Mouse (Mus musculus) forebrain, embryonic 14.5 days (tissue): ENCODE data around the gene Reep6. TPM values are rescaled to one million over a fixed set of nuclear protein-coding genes. Genes with fewer than 3 reads are reported as not detected.

Experiments
- ATAC-seq: fragments of 200-750 bp; cut with Nextera tagmentation; 2 replicates; pipeline ENCODE4 v1.8.0; 2017; ENCODE audit warnings: mild to moderate bottlenecking, moderate library complexity
- DNase-seq: peaks from one replicate; pipeline ENCODE4 v3.0.0-alpha.2; 2015; ENCODE audit warnings: low spot score
- H3K27ac ChIP-seq: fragments of 300-500 bp; sonication (generic); 2 replicates; pipeline ENCODE4 v1.5.1; 2014; ENCODE audit warnings: low read depth, mild to moderate bottlenecking, control low read depth, low read length, moderate library complexity
- H3K27me3 ChIP-seq: fragments of 300-500 bp; sonication (generic); replicated peaks from 2 replicates; pipeline ENCODE4 v1.6.1; 2014; ENCODE audit warnings: low read length, control low read depth, mixed read lengths; ENCODE audit not compliant: control insufficient read depth, insufficient read depth
- H3K36me3 ChIP-seq: fragments of 300-500 bp; sonication (generic); 2 replicates; pipeline ENCODE4 v1.6.1; 2014; ENCODE audit warnings: low read length, control low read depth; ENCODE audit not compliant: control insufficient read depth, insufficient read depth
- H3K4me1 ChIP-seq: fragments of 300-500 bp; sonication (generic); 2 replicates; pipeline ENCODE4 v1.6.1; 2014; ENCODE audit warnings: antibody characterized with exemption, low read length, control low read depth; ENCODE audit not compliant: control insufficient read depth, insufficient read depth
- H3K4me2 ChIP-seq: fragments of 300-500 bp; sonication (generic); 2 replicates; pipeline ENCODE4 v1.6.1; 2014; ENCODE audit warnings: mild to moderate bottlenecking, control low read depth, low read length
- H3K4me3 ChIP-seq: fragments of 300-500 bp; sonication (generic); 2 replicates; pipeline ENCODE4 v1.5.1; 2014; ENCODE audit warnings: low read depth, low read length, control low read depth
- H3K9ac ChIP-seq: fragments of 300-500 bp; sonication (generic); 2 replicates; pipeline ENCODE4 v1.6.1; 2014; ENCODE audit warnings: mild to moderate bottlenecking, low read length, control low read depth, moderate library complexity
- H3K9me3 ChIP-seq: fragments of 300-500 bp; sonication (generic); replicated peaks from 2 replicates; pipeline ENCODE4 v1.6.1; 2016; ENCODE audit warnings: low read length, control low read depth, mixed read lengths; ENCODE audit not compliant: control insufficient read depth
- WGBS: fragments of 180-500 bp; shearing (Covaris S2); extraction: QIAGEN DNeasy Blood & Tissue Kit; methylation state at CpG from one replicate; pipeline ENCODE4 v1.1.7; 2014; 5-methylcytosine and 5-hydroxymethylcytosine counted together
- polyA plus RNA-seq: library from polyadenylated mRNA; unstranded; fragments of >200 nt; fragmentation: Nextera tagmentation; extraction: Ambion mirVana; gene quantifications from 2 replicates; pipeline ENCODE4 v1.2.1, GENCODE M21; 2014

Reep6 gene
- polyA plus RNA-seq, 1 experiment from 2014 or later = 2.3 TPM

DNA sequence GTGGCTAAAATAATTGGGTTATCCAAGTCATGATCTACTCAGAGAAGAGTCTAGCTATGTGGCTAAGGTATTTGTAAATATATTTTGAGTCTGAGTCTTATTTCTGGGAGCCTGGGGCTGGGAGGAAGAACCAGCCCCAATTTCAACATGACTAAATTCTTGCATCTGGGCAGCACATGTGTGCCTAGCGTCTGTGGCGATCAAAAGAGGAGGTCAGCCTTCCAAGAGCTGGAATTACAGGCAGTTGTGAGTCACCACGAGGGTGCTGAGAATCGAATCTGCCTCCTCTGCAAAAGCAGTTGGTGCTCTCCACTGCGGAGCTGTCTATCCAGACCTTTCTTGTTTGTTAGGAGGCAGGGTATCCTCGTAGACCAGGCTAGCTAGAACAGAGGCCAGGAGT lies 36.0 kb downstream of the Reep6 start:
- H3K27ac ChIP-seq = no peak overlapping the region
- H3K4me3 ChIP-seq = no peak overlapping the region
- peaks cover 2% of the 10 kb centered on the region; the same call in 1 of the 2 replicates for H3K4me1 ChIP-seq
- no peaks in the 10 kb centered on the region for H3K36me3 ChIP-seq
- no peak overlapping the region for H3K9ac ChIP-seq
- ATAC-seq (no peak), DNase-seq (no peak)
- H3K27me3 ChIP-seq = no peaks in the 10 kb centered on the region
- no peak overlapping the region for H3K4me2 ChIP-seq
- 69% methylated on average over 6 of the region's 6 CpGs for WGBS
- no peaks in the 10 kb centered on the region for H3K9me3 ChIP-seq

DNA sequence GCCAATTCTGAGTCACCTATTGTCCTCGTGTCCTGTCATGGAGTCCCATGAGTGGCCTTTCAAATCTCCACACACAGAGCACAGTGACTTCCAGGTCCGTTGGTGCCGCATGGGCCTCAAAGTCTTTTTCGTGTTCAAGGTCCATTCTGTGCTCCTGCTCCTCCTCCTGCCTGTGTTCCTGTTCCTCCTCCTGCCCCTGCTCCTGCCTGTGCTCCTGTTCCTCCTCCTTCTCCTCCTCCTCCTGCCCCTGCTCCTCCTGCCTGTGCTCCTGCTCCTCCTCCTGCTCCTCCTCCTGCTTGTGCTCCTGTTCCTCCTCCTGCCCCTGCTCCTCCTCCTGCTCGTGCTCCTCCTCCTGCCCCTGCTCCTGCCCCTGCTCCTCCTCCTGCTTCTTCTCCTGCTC lies 38.2 kb downstream of the Reep6 start:
- Histone ChIP-seq H3K4me3 (no peak overlapping the region), H3K4me2 (no peak overlapping the region), H3K4me1 (peaks cover 8% of the 10 kb centered on the region; the same call in 1 of the 2 replicates), H3K27me3 (no peaks in the 10 kb centered on the region), H3K9ac (no peak overlapping the region), H3K9me3 (no peaks in the 10 kb centered on the region), H3K27ac (no peak overlapping the region), H3K36me3 (no peaks in the 10 kb centered on the region)
- DNase-seq = no peak
- 52% methylated on average over 5 of the region's 5 CpGs for WGBS
- no peak for ATAC-seq

DNA sequence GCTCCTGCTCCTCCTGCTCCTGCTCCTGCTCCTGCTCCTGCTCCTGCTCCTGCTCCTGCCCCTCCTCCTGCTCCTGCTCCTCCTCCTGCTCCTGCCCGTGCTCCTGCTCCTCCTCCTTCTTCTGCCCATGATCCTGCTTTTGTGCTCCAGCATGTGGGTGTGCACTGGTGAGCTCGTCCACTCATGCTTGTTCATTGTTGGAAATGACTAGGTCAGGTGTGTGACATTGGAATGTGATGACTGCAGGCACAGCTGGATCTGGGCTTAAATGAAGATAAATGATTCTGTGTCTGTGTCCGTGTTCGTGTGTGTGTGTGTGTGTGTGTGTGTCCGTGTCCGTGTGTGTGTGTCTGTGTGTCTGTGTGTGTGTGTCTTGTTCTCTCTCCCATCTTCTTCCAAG lies 38.6 kb downstream of the Reep6 start:
- Histone ChIP-seq H3K27me3 (no peaks in the 10 kb centered on the region), H3K27ac (no peak overlapping the region), H3K4me3 (no peak overlapping the region), H3K36me3 (no peaks in the 10 kb centered on the region), H3K4me2 (no peak overlapping the region), H3K9ac (no peak overlapping the region), H3K4me1 (peaks cover 8% of the 10 kb centered on the region; the same call in 1 of the 2 replicates), H3K9me3 (no peaks in the 10 kb centered on the region)
- ATAC-seq (no peak), DNase-seq (no peak)
- WGBS = 89% methylated on average over 6 of the region's 6 CpGs

DNA sequence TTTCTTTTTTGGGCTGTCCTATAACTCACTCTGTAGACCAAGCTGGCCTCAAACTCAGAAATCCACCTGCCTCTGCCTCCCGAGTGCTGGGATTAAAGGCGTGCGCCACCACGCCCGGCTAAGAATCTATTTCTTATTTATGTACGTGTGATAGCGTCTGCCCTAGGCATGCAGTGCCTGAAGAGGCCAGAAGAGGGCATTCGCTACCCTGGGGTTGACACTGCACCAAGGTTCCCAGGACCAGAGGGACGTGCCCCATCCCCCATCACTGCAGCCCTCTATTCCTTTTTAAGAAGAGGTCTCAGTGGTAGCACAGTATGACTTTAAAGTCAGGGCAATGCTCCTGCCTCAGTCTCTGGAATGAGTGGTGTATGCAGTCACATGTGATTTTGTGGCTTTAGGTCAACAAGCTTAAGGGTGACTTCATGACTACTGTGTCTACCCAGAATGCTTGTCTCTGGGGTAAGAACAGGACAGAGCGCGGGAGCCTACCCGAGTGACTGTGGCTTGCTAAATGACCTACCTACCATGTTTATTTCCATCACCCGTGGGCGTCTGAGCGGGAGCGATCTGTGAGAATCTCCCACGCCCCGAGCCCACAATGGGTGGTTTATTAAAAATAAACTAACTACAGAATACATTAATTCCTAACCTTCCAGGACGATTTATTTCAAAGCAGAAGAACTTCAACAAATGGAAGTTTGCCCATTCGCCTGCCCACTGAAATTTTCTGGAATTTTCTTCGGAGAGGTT lies 40.4 kb downstream of the Reep6 start:
- Histone ChIP-seq H3K9ac (no peak overlapping the region), H3K4me1 (0 out of 2 replicates have a peak, but pooled peaks cover 6% of the 10 kb centered on the region), H3K36me3 (no peaks in the 10 kb centered on the region), H3K4me3 (no peak overlapping the region), H3K27ac (no peak overlapping the region), H3K27me3 (no peaks in the 10 kb centered on the region), H3K4me2 (no peak overlapping the region), H3K9me3 (no peaks in the 10 kb centered on the region)
- WGBS = 86% methylated on average over 21 of the region's 21 CpGs
- ATAC-seq (no peak), DNase-seq (no peak)

DNA sequence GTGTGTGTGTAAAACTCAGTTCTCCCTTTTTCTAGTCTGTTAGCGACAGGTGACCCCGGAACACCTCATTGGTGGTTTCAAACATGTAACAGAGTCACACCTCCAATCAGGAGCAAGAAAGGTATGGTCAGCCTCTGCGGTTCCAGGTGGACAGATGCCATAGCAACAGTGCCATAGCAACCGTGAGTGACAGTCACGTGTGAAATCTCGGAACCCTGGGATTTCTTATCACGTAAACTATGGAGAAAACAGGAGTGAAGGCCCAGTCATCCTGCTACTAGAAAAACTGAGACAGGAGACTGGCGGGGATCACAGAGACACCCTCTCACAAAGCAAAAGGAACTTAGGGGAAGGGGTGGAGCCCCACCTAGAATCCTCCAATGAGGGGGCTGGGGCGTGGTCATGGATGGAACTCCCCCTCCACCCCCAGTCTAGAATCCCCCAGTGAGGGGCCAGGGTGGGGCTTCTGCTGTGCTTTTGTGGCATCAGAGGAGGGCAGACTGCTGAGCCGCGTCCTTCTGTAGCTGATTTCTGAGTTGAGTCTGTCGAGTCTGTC lies 41.7 kb downstream of the Reep6 start:
- H3K27me3 ChIP-seq = no peaks in the 10 kb centered on the region
- peak overlapping the region; percentile 24 for H3K4me2 ChIP-seq
- no peaks in the 10 kb centered on the region for H3K36me3 ChIP-seq
- 3% methylated on average over 12 of the region's 12 CpGs for WGBS
- ATAC-seq = peak; percentile 82
- H3K4me3 ChIP-seq = no peak overlapping the region; the same call in 1 of the 2 replicates
- 0 out of 2 replicates have a peak, but pooled peaks cover 6% of the 10 kb centered on the region for H3K4me1 ChIP-seq
- peak; percentile 84 for DNase-seq
- peak overlapping the region; percentile 1; the same call in 1 of the 2 replicates for H3K9ac ChIP-seq
- no peak overlapping the region for H3K27ac ChIP-seq
- no peaks in the 10 kb centered on the region for H3K9me3 ChIP-seq

DNA sequence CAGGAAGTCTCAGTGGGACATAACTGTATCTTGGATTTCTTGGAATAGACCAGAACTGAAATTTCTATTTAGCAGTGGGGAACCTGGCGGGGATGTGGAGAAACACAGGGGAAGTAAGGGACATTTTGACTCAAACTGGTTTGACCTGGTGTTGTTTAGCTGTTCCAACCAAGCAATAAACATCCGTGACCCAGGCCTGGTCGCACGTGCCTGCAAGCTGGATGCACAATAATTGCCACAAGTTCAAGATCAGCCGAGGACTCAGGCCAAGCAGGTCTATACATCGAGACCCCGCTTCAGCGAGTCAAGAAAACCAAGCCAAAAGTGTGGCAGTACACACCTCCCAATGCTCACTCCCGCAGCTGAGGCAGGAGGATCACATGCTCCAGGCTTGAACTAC lies 42.2 kb downstream of the Reep6 start:
- Histone ChIP-seq H3K9ac (peak overlapping the region; percentile 1; the same call in 1 of the 2 replicates), H3K4me1 (0 out of 2 replicates have a peak, but pooled peaks cover 6% of the 10 kb centered on the region), H3K9me3 (no peaks in the 10 kb centered on the region), H3K27ac (no peak overlapping the region), H3K4me2 (peak overlapping the region; percentile 24), H3K4me3 (no peak overlapping the region), H3K36me3 (no peaks in the 10 kb centered on the region), H3K27me3 (no peaks in the 10 kb centered on the region)
- DNase-seq = no peak
- WGBS = 48% methylated on average over 9 of the region's 9 CpGs
- ATAC-seq = no peak

DNA sequence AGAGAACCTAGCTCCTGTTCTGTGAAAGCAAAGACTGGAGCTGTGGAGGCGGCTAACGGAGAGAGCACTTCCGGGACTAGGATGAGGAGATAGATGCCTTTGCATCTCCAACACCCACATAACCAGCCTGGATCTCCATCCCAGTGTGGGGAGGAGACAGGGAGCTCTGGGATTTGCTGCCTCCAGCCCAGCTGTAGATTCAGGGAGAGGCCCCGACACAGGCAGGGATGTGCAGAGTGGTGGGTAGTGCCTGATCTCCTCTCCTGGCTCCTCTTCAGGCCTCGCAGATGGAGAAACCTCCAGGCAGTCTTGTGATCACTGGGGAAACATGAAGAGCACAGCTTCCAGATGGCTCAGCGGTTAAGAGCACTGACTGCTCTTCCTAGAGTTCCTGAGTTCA lies 43.0 kb downstream of the Reep6 start:
- Histone ChIP-seq H3K27ac (no peak overlapping the region), H3K9ac (no peak overlapping the region), H3K27me3 (no peaks in the 10 kb centered on the region), H3K36me3 (no peaks in the 10 kb centered on the region), H3K4me1 (0 out of 2 replicates have a peak, but pooled peaks cover 6% of the 10 kb centered on the region), H3K9me3 (no peaks in the 10 kb centered on the region), H3K4me2 (no peak overlapping the region), H3K4me3 (no peak overlapping the region)
- 87% methylated on average over 6 of the region's 6 CpGs for WGBS
- ATAC-seq (no peak), DNase-seq (no peak)

DNA sequence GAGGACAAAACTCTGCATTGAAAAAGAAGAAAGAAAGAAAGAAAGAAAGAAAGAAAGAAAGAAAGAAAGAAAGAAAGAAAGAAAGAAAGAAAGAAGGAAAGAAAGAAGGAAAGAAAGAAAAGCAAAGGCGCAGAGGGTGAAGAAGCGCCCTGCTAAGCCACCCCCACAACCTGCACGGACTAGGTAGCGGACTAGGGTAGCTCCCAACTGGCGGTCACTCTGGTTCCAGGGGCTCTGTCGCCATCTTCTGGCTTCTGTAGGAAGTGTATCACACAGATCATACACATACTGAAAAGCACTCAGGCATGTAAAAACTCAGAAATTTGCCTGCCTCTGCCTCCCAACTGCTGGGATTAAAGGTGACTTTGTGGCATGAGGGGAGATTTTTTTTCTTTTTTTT lies 44.3 kb downstream of the Reep6 start:
- no peak overlapping the region for H3K4me2 ChIP-seq
- 23% methylated on average over 6 of the region's 6 CpGs for WGBS
- H3K4me1 ChIP-seq = 0 out of 2 replicates have a peak, but pooled peaks cover 6% of the 10 kb centered on the region
- DNase-seq (peak; percentile 67), ATAC-seq (no peak)
- no peak overlapping the region for H3K4me3 ChIP-seq
- H3K27me3 ChIP-seq = no peaks in the 10 kb centered on the region
- no peaks in the 10 kb centered on the region for H3K9me3 ChIP-seq
- H3K9ac ChIP-seq = no peak overlapping the region
- H3K27ac ChIP-seq = no peak overlapping the region
- peaks cover 3% of the 10 kb centered on the region for H3K36me3 ChIP-seq

DNA sequence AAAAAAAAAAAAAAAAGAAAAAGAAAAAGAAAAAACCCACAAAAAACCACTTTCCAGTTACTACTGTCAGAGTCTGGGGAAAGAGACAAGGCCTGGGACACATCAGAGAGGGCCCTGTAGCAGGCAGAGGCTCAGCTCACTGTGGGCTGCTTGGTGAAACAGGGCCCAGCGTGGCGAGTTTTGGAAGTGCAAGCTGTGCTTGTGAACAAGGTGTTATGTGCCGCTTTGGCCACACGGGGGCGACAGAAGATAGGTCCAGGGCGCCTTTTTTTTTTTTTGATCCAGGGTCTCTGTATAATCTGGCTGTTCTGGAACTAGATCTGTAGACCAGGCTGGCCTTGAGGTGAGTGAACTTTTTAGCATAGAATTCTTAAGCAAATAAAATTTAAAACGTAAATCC lies 46.4 kb downstream of the Reep6 start:
- H3K4me2 ChIP-seq = no peak overlapping the region
- H3K27me3 ChIP-seq = no peaks in the 10 kb centered on the region
- ATAC-seq (peak; percentile 64; the same call in 1 of the 2 replicates), DNase-seq (peak; percentile 96)
- H3K4me1 ChIP-seq = 0 out of 2 replicates have a peak, but pooled peaks cover 6% of the 10 kb centered on the region
- no peaks in the 10 kb centered on the region for H3K9me3 ChIP-seq
- no peak overlapping the region for H3K9ac ChIP-seq
- WGBS = 1% methylated on average over 7 of the region's 7 CpGs
- no peak overlapping the region for H3K4me3 ChIP-seq
- H3K27ac ChIP-seq = no peak overlapping the region
- peaks cover 23% of the 10 kb centered on the region for H3K36me3 ChIP-seq
